Mouse (Mus musculus) cortical plate, adult 2 months (tissue): Measurements from ENCODE around the gene Tigd2.

ENCODE experiments used
- CTCF ChIP-seq: fragments of 200-500 bp; IDR thresholded peaks from 2 replicates; pipeline ENCODE4 v1.5.1; 2011; ENCODE audit warnings: mild to moderate bottlenecking, control low read depth, low read length; ENCODE audit not compliant: insufficient read depth; ENCODE audit errors: extremely low read depth
- POLR2A ChIP-seq: fragments of 200-500 bp; IDR thresholded peaks from 2 replicates; pipeline ENCODE4 v1.6.1; 2011; ENCODE audit warnings: mild to moderate bottlenecking, low read length, control low read depth; ENCODE audit not compliant: insufficient read depth; ENCODE audit errors: extremely low read depth

GRCm38 (mm10) chr6:59233651-59234050, 25.0 kb downstream of the Tigd2 start:
- TF ChIP-seq POLR2A (no peak), CTCF (no peak)
